Mouse (Mus musculus): ENCODE results near the gene Sept9. TPM values are rescaled to one million over a fixed set of nuclear protein-coding genes. Genes with fewer than 3 reads are reported as not detected.

Gene Sept9
- total RNA-seq, 4 experiments from 2014 or later, result 68.1 to 76.4 (median 71.0) TPM

DNA sequence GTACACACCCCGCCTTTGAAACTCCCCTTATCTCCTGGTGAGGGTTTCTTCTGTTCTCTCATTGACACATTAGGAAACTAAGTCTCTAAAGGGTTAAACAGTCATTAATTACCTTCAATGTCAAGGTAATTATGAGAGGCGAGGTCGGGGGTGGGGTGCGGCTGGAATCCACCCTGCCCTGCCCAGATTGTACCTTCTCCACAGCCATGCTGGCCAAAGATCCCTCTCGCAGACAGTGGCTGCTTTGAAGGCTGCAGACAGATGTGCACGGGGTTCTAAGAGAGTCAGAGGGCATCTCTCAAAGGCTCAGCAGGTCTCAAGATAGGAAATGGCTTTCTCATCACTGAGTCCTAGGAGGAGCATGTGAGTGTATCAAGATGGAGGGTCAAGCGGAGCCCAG lies 198.7 kb downstream of the Sept9 start:
- no peak for DNase-seq (ENCODE audit: low spot score in 2 of 2)

DNA sequence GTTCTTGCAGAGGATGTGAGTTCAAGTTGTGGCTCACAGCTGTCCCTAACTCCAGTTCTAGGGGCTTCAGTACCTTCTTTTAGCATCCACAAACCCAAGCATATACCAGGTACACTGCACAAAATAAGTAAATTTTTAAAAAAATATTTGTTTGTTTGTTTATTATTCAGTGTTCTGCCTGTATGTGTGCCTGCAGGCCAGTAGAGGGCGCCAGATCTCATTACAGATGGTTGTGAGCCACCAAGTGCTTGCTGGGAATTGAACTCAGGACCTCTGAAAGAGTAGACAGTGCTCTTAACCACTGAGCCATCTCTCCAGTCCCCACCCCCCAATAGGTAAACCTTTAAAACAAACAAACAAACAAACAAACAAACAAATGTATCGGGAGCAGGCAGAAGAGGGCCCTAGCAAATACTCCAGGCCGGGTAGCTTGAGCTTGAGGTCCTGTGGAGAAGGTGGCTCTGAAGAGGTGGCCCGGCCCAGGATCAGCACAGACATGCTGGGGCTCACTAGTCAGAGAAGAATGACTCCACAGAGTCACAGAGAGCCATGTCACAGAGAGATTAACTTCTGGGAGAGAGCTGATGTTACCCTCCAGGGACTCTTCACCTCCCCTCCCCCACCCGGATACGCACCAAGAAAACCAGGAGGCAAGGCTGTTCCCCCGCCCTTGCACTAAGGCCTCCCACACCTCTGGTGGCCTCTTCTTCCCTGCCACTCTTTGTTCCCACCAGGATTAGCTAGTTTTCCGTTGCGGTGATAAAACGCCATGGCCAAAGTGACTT lies 202.3 kb downstream of the Sept9 start:
- DNase-seq (ENCODE audit: low spot score in 2 of 2), result no peak

DNA sequence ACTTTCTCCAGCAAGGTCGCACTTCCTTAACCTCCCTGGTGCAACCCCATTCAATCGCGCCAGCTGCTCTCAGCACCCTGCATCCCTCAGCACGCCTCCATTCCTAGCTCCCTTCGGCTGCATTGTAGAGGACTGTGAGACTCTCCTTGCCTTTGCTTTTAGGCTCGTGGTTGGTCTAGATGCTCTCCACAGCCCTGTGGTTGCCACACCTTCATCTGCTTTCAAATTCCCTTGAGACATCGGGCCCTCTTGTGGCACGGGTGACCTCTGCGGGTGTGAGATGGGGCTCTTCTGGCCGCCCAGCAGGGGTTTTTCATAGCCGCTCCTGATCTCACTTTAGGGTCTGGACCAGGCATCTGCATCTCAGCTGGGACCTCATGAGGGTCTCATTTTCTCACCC lies 203.1 kb downstream of the Sept9 start:
- no peak for DNase-seq (ENCODE audit: low spot score in 2 of 2)

DNA sequence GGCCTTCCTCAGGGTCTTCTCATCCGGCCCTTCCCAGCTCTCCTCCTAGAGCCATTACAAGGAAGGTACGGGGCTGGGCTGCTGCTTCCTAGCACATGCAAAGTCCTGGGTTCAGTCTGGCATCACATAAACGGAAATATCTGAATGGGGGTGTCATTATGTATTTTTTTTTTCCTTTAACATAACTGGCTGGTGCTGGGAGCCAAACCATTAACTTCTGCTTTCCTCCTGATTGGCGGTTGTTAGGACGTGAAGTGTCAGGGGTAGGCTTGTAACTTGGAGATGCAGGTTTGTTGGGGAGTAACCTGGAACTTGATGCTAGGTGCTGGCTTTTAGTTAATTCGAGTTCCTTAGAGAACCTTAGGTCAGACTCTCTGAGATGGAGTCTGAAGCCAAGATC lies 203.6 kb downstream of the Sept9 start:
- DNase-seq (ENCODE audit: low spot score in 2 of 2), result no peak

DNA sequence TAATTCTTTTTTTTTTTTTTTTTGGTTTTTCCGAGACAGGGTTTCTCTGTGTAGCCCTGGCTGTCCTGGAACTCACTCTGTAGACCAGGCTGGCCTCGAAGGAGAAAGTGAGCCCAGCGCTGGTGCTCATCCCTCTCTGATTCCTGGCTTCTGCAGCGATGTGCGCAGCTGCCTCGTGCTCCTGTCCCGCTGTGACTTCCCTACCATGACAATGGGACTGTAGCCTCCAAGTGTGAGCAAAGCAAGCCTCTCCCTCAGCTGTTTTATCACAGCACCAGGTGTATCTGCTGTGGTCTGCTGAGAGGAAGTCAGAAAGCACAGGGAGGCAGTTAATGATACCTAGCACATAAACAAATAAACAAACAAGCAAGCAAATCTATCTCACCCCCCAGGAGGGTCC lies 204.3 kb downstream of the Sept9 start:
- DNase-seq (ENCODE audit: low spot score in 2 of 2), result no peak

DNA sequence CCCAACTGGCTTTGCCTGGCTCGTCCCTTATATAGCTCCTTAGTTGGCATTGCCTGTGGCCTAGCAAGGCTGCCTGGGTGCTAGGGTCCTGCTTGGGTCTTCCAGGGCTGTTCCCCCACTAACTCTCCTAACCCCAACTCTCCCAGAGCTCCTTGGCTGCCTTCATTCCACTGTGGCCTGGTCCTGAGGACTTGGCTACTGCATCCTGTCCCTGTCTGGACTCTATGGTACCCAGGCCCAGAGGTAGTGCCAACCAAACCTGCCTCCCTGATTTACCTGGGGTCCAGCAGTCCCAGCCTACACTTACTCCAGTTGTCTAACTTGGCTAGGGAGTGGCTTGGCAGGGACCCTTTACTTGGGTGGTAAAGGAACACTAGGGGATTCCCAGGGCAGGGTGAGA lies 207.2 kb downstream of the Sept9 start:
- DNase-seq (ENCODE audit: low spot score in 2 of 2), result no peak

- DNase-seq (ENCODE audit: low spot score in 2 of 2), result no peak
Observed at GRCm38 (mm10) chr11:117407196-117407595, 207.7 kb downstream of the Sept9 start.

DNA sequence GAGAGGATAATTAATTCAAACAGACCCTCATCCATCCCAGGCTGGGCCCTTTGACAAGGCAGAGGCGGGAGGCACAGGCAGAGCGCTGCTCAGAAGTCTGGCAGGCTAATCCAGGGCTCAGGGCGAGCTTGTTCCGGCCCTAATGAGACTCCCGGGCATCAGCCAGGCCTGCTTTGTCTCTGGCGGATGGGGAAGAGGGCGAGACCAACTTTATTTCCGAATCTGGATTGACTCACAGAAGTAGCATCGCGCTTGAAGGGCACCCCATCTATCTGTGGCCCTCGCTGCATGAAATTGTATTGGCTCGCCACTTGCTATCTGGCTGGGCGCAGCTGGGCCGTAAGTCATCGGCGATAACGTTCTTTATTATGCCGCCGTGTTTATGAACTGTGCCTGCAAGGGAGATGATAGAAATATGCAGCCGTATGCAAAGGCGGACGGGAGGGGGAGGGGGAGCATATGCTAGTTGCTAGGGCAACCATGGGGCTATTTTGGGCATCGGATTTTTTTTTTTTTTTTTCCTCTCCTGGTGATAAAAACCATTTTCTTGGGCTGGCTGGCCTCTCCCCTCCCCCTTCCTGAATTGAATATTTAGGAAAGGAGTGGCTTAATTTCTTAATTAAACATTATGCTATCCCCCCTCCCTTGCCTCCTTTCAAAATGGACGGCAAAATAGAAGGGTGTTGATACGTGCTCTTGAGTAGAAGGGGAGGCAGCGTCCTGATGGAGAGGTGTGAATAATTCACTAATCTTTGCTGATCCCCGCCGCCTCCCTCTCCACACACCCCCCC lies 208.4 kb downstream of the Sept9 start:
- DNase-seq (ENCODE audit: low spot score in 2 of 2), result peak; percentile 56 to 80

GRCm38 (mm10) chr11:117408442-117409031 lies 209.1 kb downstream of the Sept9 start:
- no peak for DNase-seq (ENCODE audit: low spot score in 2 of 2)

DNA sequence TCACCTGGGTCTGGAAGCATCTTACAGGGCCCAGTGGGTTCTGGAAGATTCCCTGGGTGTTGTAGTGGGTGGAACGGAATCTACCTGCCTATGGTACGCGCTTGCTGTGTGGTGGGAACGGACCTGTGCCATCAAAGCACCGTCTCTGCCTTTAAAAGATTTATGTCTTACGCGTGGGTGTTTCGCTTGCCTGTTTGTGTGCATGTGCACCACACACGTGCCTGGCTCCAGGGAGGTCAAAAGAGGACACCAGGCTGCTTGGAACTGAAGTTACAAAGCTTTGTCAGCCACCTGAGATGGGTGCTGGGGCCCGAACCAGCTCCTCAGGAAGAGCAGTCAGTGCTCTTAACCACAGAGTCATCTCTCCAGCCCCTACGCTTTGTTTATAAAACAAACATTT lies 209.9 kb downstream of the Sept9 start:
- no peak for DNase-seq (ENCODE audit: low spot score in 2 of 2)

GRCm38 (mm10) chr11:117410059-117410458 lies 210.6 kb downstream of the Sept9 start:
- DNase-seq (ENCODE audit: low spot score in 2 of 2), result no peak

- DNase-seq (ENCODE audit: low spot score in 2 of 2), result no peak
Observed at GRCm38 (mm10) chr11:117411663-117412062, 212.2 kb downstream of the Sept9 start.

Other genes with a start within 250 kb of the Sept9 start
- gene Sec14l1, start 84.5 kb upstream of the Sept9 start, total RNA-seq (2022), result 100 to 1,000 TPM; 236 to 279 (median 240) TPM

Measured in left cerebral cortex, adult 8-10 months (tissue).